Mouse (Mus musculus): ENCODE measurements around the gene Ralgapb. TPM values are rescaled to one million over a fixed set of nuclear protein-coding genes. Genes with fewer than 3 reads are reported as not detected.

Gene Ralgapb
- polyA plus RNA-seq, 1 experiment from 2014 or later, result 20.3 TPM

GRCm38 (mm10) chr2:158415826-158416225 is 6.2 kb downstream of the Ralgapb start:
- Histone ChIP-seq H3K9me3 (ENCODE audit: control insufficient read depth, low read length) (no peaks in the 10 kb centered on the region), H3K27me3 (replicated peaks; ENCODE audit: control insufficient read depth, insufficient read depth, low read length) (no peaks in the 10 kb centered on the region), H3K27ac (ENCODE audit: low read depth) (no peak overlapping the region), H3K9ac (ENCODE audit: low read length) (no peak overlapping the region), H3K4me1 (replicated peaks; ENCODE audit: control insufficient read depth, insufficient read depth, low read length) (peaks cover 4% of the 10 kb centered on the region), H3K4me3 (ENCODE audit: low read depth, low read length) (no peak overlapping the region), H3K4me2 (ENCODE audit: low read length) (no peak overlapping the region), H3K36me3 (ENCODE audit: control insufficient read depth, insufficient read depth, low read length) (no peaks in the 10 kb centered on the region)
- DNase-seq (ENCODE audit: low spot score) (no peak), ATAC-seq (replicated peaks; ENCODE audit: low FRiP score, low TSS enrichment, low read depth) (no peak)
- whole genome bisulfite sequencing, result 92% methylated on average over 1 of the region's 1 CpGs

- peaks cover 6% of the 10 kb centered on the region; the same call in 1 of the 2 replicates for H3K36me3 ChIP-seq (ENCODE audit: control insufficient read depth, insufficient read depth, low read length)
- H3K4me1 ChIP-seq (replicated peaks; ENCODE audit: control insufficient read depth, insufficient read depth, low read length), result no peaks in the 10 kb centered on the region
- H3K27me3 ChIP-seq (replicated peaks; ENCODE audit: control insufficient read depth, insufficient read depth, low read length), result no peaks in the 10 kb centered on the region
- no peak overlapping the region for H3K4me3 ChIP-seq (ENCODE audit: low read depth, low read length)
- WGBS, result 80% methylated on average over 1 of the region's 1 CpGs
- H3K9ac ChIP-seq (ENCODE audit: low read length), result no peak overlapping the region
- no peak overlapping the region for H3K4me2 ChIP-seq (ENCODE audit: low read length)
- no peaks in the 10 kb centered on the region for H3K9me3 ChIP-seq (ENCODE audit: control insufficient read depth, low read length)
- DNase-seq (ENCODE audit: low spot score) (no peak), ATAC-seq (replicated peaks; ENCODE audit: low FRiP score, low TSS enrichment, low read depth) (no peak)
- H3K27ac ChIP-seq (ENCODE audit: low read depth), result no peak overlapping the region
These were observed 9.0 kb downstream of the Ralgapb start for GRCm38 (mm10) chr2:158418663-158419062.

GRCm38 (mm10) chr2:158445814-158446213 is 36.2 kb downstream of the Ralgapb start:
- Histone ChIP-seq H3K9ac (ENCODE audit: low read length) (no peak overlapping the region), H3K4me2 (ENCODE audit: low read length) (no peak overlapping the region), H3K9me3 (ENCODE audit: control insufficient read depth, low read length) (no peaks in the 10 kb centered on the region), H3K4me1 (replicated peaks; ENCODE audit: control insufficient read depth, insufficient read depth, low read length) (no peaks in the 10 kb centered on the region), H3K36me3 (ENCODE audit: control insufficient read depth, insufficient read depth, low read length) (peaks cover 83% of the 10 kb centered on the region), H3K27ac (ENCODE audit: low read depth) (no peak overlapping the region), H3K4me3 (ENCODE audit: low read depth, low read length) (no peak overlapping the region), H3K27me3 (replicated peaks; ENCODE audit: control insufficient read depth, insufficient read depth, low read length) (no peaks in the 10 kb centered on the region)
- no peak for ATAC-seq (replicated peaks; ENCODE audit: low FRiP score, low TSS enrichment, low read depth)
- 85% methylated on average over 1 of the region's 1 CpGs for WGBS
- no peak for DNase-seq (ENCODE audit: low spot score)

- Histone ChIP-seq H3K27me3 (replicated peaks; ENCODE audit: control insufficient read depth, insufficient read depth, low read length) (no peaks in the 10 kb centered on the region), H3K36me3 (ENCODE audit: control insufficient read depth, insufficient read depth, low read length) (peaks cover 81% of the 10 kb centered on the region), H3K4me2 (ENCODE audit: low read length) (no peak overlapping the region), H3K4me1 (replicated peaks; ENCODE audit: control insufficient read depth, insufficient read depth, low read length) (no peaks in the 10 kb centered on the region), H3K9ac (ENCODE audit: low read length) (no peak overlapping the region), H3K9me3 (ENCODE audit: control insufficient read depth, low read length) (no peaks in the 10 kb centered on the region), H3K4me3 (ENCODE audit: low read depth, low read length) (no peak overlapping the region), H3K27ac (ENCODE audit: low read depth) (no peak overlapping the region)
- DNase-seq (ENCODE audit: low spot score), result no peak
- no peak for ATAC-seq (replicated peaks; ENCODE audit: low FRiP score, low TSS enrichment, low read depth)
- 98% methylated on average over 7 of the region's 7 CpGs for WGBS
These were observed 40.2 kb downstream of the Ralgapb start for GRCm38 (mm10) chr2:158449845-158450244.

GRCm38 (mm10) chr2:158456451-158456850 is 46.8 kb downstream of the Ralgapb start:
- no peak overlapping the region for H3K4me3 ChIP-seq (ENCODE audit: low read depth, low read length)
- no peak overlapping the region for H3K27ac ChIP-seq (ENCODE audit: low read depth)
- no peak overlapping the region for H3K4me2 ChIP-seq (ENCODE audit: low read length)
- H3K36me3 ChIP-seq (ENCODE audit: control insufficient read depth, insufficient read depth, low read length), result peaks cover 80% of the 10 kb centered on the region
- 95% methylated on average over 4 of the region's 4 CpGs for WGBS
- H3K9me3 ChIP-seq (ENCODE audit: control insufficient read depth, low read length), result no peaks in the 10 kb centered on the region
- no peaks in the 10 kb centered on the region for H3K27me3 ChIP-seq (replicated peaks; ENCODE audit: control insufficient read depth, insufficient read depth, low read length)
- no peaks in the 10 kb centered on the region for H3K4me1 ChIP-seq (replicated peaks; ENCODE audit: control insufficient read depth, insufficient read depth, low read length)
- H3K9ac ChIP-seq (ENCODE audit: low read length), result no peak overlapping the region
- DNase-seq (ENCODE audit: low spot score) (no peak), ATAC-seq (replicated peaks; ENCODE audit: low FRiP score, low TSS enrichment, low read depth) (no peak)

GRCm38 (mm10) chr2:158457610-158458009 is 48.0 kb downstream of the Ralgapb start:
- H3K4me3 ChIP-seq (ENCODE audit: low read depth, low read length), result no peak overlapping the region
- 89% methylated on average over 1 of the region's 1 CpGs for WGBS
- no peaks in the 10 kb centered on the region for H3K27me3 ChIP-seq (replicated peaks; ENCODE audit: control insufficient read depth, insufficient read depth, low read length)
- no peaks in the 10 kb centered on the region for H3K4me1 ChIP-seq (replicated peaks; ENCODE audit: control insufficient read depth, insufficient read depth, low read length)
- peaks cover 80% of the 10 kb centered on the region for H3K36me3 ChIP-seq (ENCODE audit: control insufficient read depth, insufficient read depth, low read length)
- H3K27ac ChIP-seq (ENCODE audit: low read depth), result no peak overlapping the region
- DNase-seq (ENCODE audit: low spot score) (no peak), ATAC-seq (replicated peaks; ENCODE audit: low FRiP score, low TSS enrichment, low read depth) (no peak)
- no peak overlapping the region for H3K9ac ChIP-seq (ENCODE audit: low read length)
- H3K4me2 ChIP-seq (ENCODE audit: low read length), result no peak overlapping the region
- no peaks in the 10 kb centered on the region for H3K9me3 ChIP-seq (ENCODE audit: control insufficient read depth, low read length)

GRCm38 (mm10) chr2:158462450-158462849 is 52.8 kb downstream of the Ralgapb start:
- H3K4me3 ChIP-seq (ENCODE audit: low read depth, low read length), result no peak overlapping the region
- H3K9ac ChIP-seq (ENCODE audit: low read length), result no peak overlapping the region
- no peak for DNase-seq (ENCODE audit: low spot score)
- no peak overlapping the region for H3K4me2 ChIP-seq (ENCODE audit: low read length)
- no peaks in the 10 kb centered on the region for H3K9me3 ChIP-seq (ENCODE audit: control insufficient read depth, low read length)
- no peaks in the 10 kb centered on the region for H3K4me1 ChIP-seq (replicated peaks; ENCODE audit: control insufficient read depth, insufficient read depth, low read length)
- no peak for ATAC-seq (replicated peaks; ENCODE audit: low FRiP score, low TSS enrichment, low read depth)
- H3K36me3 ChIP-seq (ENCODE audit: control insufficient read depth, insufficient read depth, low read length), result peaks cover 83% of the 10 kb centered on the region
- 69% methylated on average over 1 of the region's 1 CpGs for WGBS
- no peak overlapping the region for H3K27ac ChIP-seq (ENCODE audit: low read depth)
- H3K27me3 ChIP-seq (replicated peaks; ENCODE audit: control insufficient read depth, insufficient read depth, low read length), result no peaks in the 10 kb centered on the region

GRCm38 (mm10) chr2:158474159-158474558 is 64.5 kb downstream of the Ralgapb start:
- no peak for ATAC-seq (replicated peaks; ENCODE audit: low FRiP score, low TSS enrichment, low read depth)
- H3K9me3 ChIP-seq (ENCODE audit: control insufficient read depth, low read length), result no peaks in the 10 kb centered on the region
- H3K4me3 ChIP-seq (ENCODE audit: low read depth, low read length), result no peak overlapping the region
- no peaks in the 10 kb centered on the region for H3K4me1 ChIP-seq (replicated peaks; ENCODE audit: control insufficient read depth, insufficient read depth, low read length)
- no peak overlapping the region for H3K9ac ChIP-seq (ENCODE audit: low read length)
- 90% methylated on average over 1 of the region's 1 CpGs for WGBS
- H3K27me3 ChIP-seq (replicated peaks; ENCODE audit: control insufficient read depth, insufficient read depth, low read length), result no peaks in the 10 kb centered on the region
- H3K36me3 ChIP-seq (ENCODE audit: control insufficient read depth, insufficient read depth, low read length), result peaks cover 79% of the 10 kb centered on the region
- DNase-seq (ENCODE audit: low spot score), result no peak
- no peak overlapping the region for H3K4me2 ChIP-seq (ENCODE audit: low read length)
- no peak overlapping the region for H3K27ac ChIP-seq (ENCODE audit: low read depth)

GRCm38 (mm10) chr2:158477640-158478039 is 68.0 kb downstream of the Ralgapb start:
- Histone ChIP-seq H3K9ac (ENCODE audit: low read length) (no peak overlapping the region), H3K4me2 (ENCODE audit: low read length) (no peak overlapping the region), H3K27ac (ENCODE audit: low read depth) (no peak overlapping the region), H3K4me3 (ENCODE audit: low read depth, low read length) (no peak overlapping the region), H3K9me3 (ENCODE audit: control insufficient read depth, low read length) (no peaks in the 10 kb centered on the region), H3K27me3 (replicated peaks; ENCODE audit: control insufficient read depth, insufficient read depth, low read length) (no peaks in the 10 kb centered on the region), H3K4me1 (replicated peaks; ENCODE audit: control insufficient read depth, insufficient read depth, low read length) (no peaks in the 10 kb centered on the region), H3K36me3 (ENCODE audit: control insufficient read depth, insufficient read depth, low read length) (peaks cover 86% of the 10 kb centered on the region)
- DNase-seq (ENCODE audit: low spot score) (no peak), ATAC-seq (replicated peaks; ENCODE audit: low FRiP score, low TSS enrichment, low read depth) (no peak)
- WGBS, result 80% methylated on average over 3 of the region's 3 CpGs

Data from intestine, embryonic 14.5 days (tissue).